Mouse (Mus musculus) stomach, embryonic 15.5 days (tissue): Measurements from ENCODE around the gene Styxl1. TPM values are rescaled to one million over a fixed set of nuclear protein-coding genes. Genes with fewer than 3 reads are reported as not detected.

Experiments
- ATAC-seq: fragments of 200-750 bp; cut with Nextera tagmentation; 2 replicates; pipeline ENCODE4 v1.8.0; 2017; ENCODE audit warnings: low read depth, moderate number of reproducible peaks, moderate TSS enrichment; ENCODE audit not compliant: insufficient read depth, low FRiP score
- H3K27ac ChIP-seq: fragments of 300-500 bp; sonication (generic); 2 replicates; pipeline ENCODE4 v1.5.1; 2015; ENCODE audit warnings: mild to moderate bottlenecking, inconsistent platforms
- H3K27me3 ChIP-seq: fragments of 300-500 bp; sonication (generic); replicated peaks from 2 replicates; pipeline ENCODE4 v1.6.1; 2015; ENCODE audit warnings: inconsistent platforms
- H3K36me3 ChIP-seq: fragments of 300-500 bp; sonication (generic); 2 replicates; pipeline ENCODE4 v1.6.1; 2015; ENCODE audit warnings: inconsistent platforms
- H3K4me1 ChIP-seq: fragments of 300-500 bp; sonication (generic); 2 replicates; pipeline ENCODE4 v1.6.1; 2015; ENCODE audit warnings: inconsistent platforms
- H3K4me2 ChIP-seq: fragments of 300-500 bp; sonication (generic); 2 replicates; pipeline ENCODE4 v1.6.1; 2015; ENCODE audit warnings: mild to moderate bottlenecking, inconsistent platforms
- H3K4me3 ChIP-seq: fragments of 300-500 bp; sonication (generic); replicated peaks from 2 replicates; pipeline ENCODE4 v1.5.1; 2015; ENCODE audit warnings: inconsistent platforms
- H3K9ac ChIP-seq: fragments of 300-500 bp; sonication (generic); 2 replicates; pipeline ENCODE4 v1.6.1; 2015; ENCODE audit warnings: inconsistent platforms
- H3K9me3 ChIP-seq: fragments of 300-500 bp; sonication (generic); 2 replicates; pipeline ENCODE4 v1.6.1; 2016; ENCODE audit warnings: inconsistent platforms
- WGBS: fragments of 180-500 bp; shearing (Covaris S2); methylation state at CpG from one replicate; pipeline ENCODE4 v1.1.7; 2015; 5-methylcytosine and 5-hydroxymethylcytosine counted together
- polyA plus RNA-seq: library from polyadenylated mRNA; unstranded; fragments of >200 nt; fragmentation: Nextera tagmentation; extraction: Ambion mirVana; gene quantifications from 2 replicates; pipeline ENCODE4 v1.2.1, GENCODE M21; 2015

The Styxl1 gene
- polyA plus RNA-seq, 1 experiment from 2014 or later = 0.36 TPM

DNA sequence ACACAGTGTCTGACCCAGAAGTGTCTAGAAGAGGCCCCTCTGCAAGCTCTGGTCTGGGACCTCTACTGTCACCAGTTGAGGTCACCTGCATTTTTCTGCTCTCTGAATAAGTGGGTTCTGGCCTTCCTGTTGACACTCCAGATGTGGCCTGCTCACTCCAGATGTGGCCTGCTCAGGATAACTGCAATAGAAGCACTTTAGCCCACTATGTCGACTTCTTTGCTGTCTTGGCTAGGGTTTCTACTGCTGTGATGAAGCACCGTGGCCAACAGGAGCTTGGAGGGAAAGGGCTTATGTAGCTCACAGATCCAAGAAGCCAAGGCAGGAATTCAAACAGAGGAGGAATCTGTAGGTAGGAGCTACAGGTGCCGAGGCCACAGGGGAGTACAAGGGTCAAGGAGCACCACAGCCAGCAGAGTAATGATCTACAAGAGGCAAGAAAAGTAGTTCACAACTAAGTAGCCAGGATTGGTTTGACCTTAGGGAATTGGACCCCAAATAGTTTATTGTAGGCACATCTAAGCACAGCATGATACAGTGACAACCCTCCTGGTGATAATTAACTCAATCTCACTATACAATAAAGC is 54.9 kb downstream of the Styxl1 start:
- H3K9ac ChIP-seq = no peak overlapping the region
- no peak for ATAC-seq
- peaks cover 34% of the 10 kb centered on the region for H3K4me1 ChIP-seq
- 64% methylated on average over 3 of the region's 3 CpGs for WGBS
- no peak overlapping the region for H3K27ac ChIP-seq
- H3K9me3 ChIP-seq = no peaks in the 10 kb centered on the region
- no peaks in the 10 kb centered on the region for H3K27me3 ChIP-seq
- H3K4me3 ChIP-seq = no peak overlapping the region
- H3K4me2 ChIP-seq = no peak overlapping the region
- H3K36me3 ChIP-seq = 0 out of 2 replicates have a peak, but pooled peaks cover 2% of the 10 kb centered on the region

DNA sequence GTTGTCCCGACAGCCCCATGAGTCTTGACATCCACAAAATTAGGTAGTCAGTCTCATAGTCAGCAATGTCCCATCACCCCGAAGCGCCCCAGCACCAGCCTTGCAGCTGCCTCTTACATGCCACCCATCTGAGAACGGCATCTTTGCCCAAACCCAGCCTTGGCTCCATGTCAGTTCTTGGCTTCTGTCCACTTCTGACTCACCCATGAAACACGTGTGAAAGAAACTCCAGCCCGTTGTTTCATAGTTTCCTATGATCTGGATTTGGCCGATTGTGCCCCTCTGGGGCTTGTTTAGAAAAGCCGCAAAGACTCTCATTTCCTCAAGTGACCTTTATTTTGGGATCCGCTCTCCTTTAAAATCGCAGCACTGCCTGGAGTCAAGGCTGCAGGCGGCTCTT is 56.1 kb downstream of the Styxl1 start:
- Histone ChIP-seq H3K27me3 (no peaks in the 10 kb centered on the region), H3K9ac (no peak overlapping the region), H3K27ac (no peak overlapping the region), H3K36me3 (peaks cover 6% of the 10 kb centered on the region; the same call in 1 of the 2 replicates), H3K4me1 (peaks cover 32% of the 10 kb centered on the region), H3K4me3 (no peak overlapping the region), H3K9me3 (no peaks in the 10 kb centered on the region), H3K4me2 (no peak overlapping the region)
- ATAC-seq = no peak
- WGBS = 72% methylated on average over 11 of the region's 11 CpGs

DNA sequence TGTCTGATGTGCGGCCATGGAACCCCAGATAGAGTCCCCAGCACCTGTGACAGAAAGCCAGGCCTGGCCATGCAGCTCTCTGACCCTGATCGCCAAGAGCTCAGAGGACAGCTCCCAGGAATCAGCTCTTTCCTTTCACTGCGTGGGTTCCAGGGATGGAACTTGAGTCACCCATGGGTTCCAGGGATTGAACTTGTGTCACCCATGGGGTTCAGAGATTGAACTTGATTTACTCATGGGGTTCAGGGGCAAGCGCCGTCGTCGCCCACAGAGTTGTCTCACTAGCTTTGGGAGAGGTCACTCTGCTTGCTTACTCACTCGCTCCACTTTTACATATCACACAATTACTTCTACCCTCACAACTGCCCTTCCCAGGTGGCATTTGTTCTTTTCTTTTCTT is 57.1 kb downstream of the Styxl1 start:
- no peak overlapping the region for H3K27ac ChIP-seq
- H3K9ac ChIP-seq = no peak overlapping the region
- WGBS = 88% methylated on average over 8 of the region's 8 CpGs
- H3K27me3 ChIP-seq = no peaks in the 10 kb centered on the region
- H3K9me3 ChIP-seq = no peaks in the 10 kb centered on the region
- peaks cover 9% of the 10 kb centered on the region; the same call in 1 of the 2 replicates for H3K36me3 ChIP-seq
- H3K4me3 ChIP-seq = no peak overlapping the region
- peaks cover 22% of the 10 kb centered on the region for H3K4me1 ChIP-seq
- H3K4me2 ChIP-seq = no peak overlapping the region
- ATAC-seq = no peak

DNA sequence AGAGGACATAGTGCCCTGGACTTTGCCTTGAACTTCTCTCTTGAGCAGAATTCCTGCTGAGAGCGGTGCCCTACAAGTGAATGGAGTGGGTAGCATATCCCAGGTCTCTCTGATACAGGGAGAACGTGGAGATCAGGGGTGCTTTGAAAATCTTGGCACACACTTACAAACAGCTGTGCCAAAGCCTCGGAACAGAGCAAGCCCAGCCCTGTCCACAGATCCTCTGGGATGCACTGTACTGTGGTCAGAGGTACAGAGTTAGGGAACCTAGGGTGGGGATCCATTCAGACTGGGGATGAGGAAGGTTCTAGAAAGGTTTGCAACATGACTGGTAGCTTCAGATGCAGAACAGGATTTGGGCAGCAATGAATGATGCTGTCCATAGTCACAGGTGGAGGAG is 58.1 kb downstream of the Styxl1 start:
- H3K4me2 ChIP-seq = no peak overlapping the region
- H3K36me3 ChIP-seq = peaks cover 14% of the 10 kb centered on the region; the same call in 1 of the 2 replicates
- no peak for ATAC-seq
- no peak overlapping the region for H3K9ac ChIP-seq
- no peaks in the 10 kb centered on the region for H3K9me3 ChIP-seq
- peaks cover 12% of the 10 kb centered on the region for H3K4me1 ChIP-seq
- H3K27ac ChIP-seq = no peak overlapping the region
- no peak overlapping the region for H3K4me3 ChIP-seq
- no peaks in the 10 kb centered on the region for H3K27me3 ChIP-seq
- WGBS = 69% methylated on average over 3 of the region's 3 CpGs

DNA sequence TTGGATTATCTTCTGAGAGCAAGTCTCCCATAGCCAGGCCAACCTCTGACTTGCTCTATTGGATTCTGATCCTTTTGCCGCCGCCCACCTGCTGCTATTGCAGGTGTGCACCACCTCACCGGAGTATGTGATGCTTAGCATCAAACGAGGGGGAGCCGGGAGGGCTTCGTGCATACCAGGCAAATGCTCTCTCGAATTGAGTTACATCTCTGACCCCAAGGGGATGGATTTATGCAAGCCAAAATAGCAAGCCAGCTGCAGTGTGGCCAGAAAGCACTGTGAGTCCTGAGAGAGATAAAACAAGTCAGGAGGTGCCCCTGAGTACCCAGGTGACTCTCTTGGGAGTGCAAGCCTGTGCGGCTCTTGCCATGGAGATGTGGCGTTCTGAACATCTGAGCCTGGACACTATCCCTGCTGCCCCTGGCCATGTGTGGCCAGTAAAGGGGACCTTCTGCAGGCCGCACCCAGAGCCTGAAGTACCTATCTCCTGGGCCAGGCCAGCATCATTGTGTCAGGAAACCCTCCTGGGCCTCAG is 58.5 kb downstream of the Styxl1 start:
- Histone ChIP-seq H3K9ac (no peak overlapping the region), H3K4me3 (no peak overlapping the region), H3K27ac (no peak overlapping the region), H3K36me3 (peaks cover 14% of the 10 kb centered on the region; the same call in 1 of the 2 replicates), H3K9me3 (no peaks in the 10 kb centered on the region), H3K4me2 (no peak overlapping the region), H3K4me1 (peaks cover 8% of the 10 kb centered on the region), H3K27me3 (no peaks in the 10 kb centered on the region)
- no peak for ATAC-seq
- 82% methylated on average over 10 of the region's 10 CpGs for WGBS

DNA sequence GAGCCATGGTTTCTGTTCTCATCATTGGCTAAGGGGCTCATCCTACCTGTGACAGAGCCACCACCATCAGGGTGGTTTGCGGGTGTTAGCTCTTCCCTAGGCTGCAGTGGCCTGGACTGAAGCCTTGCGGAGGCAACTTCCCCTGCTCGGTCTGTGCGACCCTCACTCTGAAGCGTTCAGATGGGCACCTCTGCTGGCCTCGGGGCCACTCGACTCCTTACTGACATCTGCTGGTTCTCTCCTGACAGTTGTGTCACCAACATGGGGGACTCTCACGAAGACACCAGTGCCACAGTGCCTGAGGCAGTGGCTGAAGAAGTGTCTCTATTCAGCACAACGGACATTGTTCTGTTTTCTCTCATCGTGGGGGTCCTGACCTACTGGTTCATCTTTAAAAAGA is 62.6 kb downstream of the Styxl1 start:
- Histone ChIP-seq H3K4me1 (peaks cover 12% of the 10 kb centered on the region), H3K4me2 (no peak overlapping the region), H3K9ac (no peak overlapping the region), H3K36me3 (peaks cover 12% of the 10 kb centered on the region; the same call in 1 of the 2 replicates), H3K4me3 (no peak overlapping the region), H3K27me3 (no peaks in the 10 kb centered on the region), H3K9me3 (no peaks in the 10 kb centered on the region), H3K27ac (no peak overlapping the region)
- no peak for ATAC-seq
- WGBS = 55% methylated on average over 10 of the region's 10 CpGs

DNA sequence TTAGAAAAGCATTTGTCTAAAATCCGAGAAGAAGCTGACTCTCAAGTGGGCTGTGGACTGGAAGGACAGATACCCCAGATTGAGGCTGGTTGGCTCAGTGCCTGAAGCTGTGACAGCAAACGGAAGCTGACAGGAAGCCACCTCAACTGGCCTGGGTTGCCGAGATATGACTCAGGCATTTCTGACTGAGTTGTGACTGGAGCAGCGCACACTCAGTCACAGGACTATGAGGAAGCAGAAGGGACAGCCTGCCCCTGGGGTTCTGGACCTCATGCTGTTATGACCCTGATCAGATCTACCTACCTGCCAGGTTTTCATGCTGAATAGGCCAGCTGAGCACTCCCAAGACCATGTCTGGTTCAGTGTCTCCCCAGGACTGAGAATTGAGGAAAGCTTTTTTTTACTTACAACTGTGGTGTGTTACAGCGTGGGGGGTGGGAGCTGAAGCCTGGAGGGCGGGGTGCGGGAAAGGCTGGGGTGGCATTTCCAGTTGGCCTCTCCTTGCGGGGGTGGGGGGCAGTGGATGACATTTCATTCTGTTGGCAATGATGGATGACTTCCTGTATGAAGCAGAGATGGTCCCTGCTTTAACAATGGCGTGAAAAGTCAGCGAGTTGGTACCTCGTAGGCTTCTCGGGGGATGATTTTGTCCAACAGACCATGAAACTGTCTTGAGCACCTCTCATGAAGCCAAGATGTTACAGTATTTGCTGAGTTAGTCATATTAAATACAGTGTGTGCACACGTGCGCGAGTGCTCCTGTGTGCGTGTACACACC is 64.6 kb downstream of the Styxl1 start:
- ATAC-seq = peak; percentile 57; the same call in 1 of the 2 replicates

DNA sequence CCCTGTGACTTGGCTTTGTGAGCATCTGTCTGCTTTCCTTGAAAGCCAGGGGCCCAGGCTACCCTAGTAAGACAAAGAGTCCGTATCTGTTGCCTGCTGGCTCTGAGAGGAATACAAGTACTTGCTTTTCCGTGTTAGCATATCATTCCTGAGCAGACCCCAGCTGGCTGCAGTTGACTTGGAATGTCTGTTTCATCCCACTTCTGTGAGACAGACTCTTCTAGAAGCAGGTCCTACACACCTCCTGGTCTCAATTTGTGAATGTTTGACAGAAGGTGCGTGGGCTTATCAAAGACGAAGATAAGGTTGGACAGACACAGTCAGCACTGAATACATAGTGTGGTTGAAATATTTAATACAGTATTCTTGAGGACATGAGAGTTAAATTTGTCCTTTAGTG is 65.4 kb downstream of the Styxl1 start:
- no peaks in the 10 kb centered on the region for H3K27me3 ChIP-seq
- H3K27ac ChIP-seq = peak overlapping the region; percentile 13; the same call in 1 of the 2 replicates
- no peak overlapping the region for H3K4me3 ChIP-seq
- WGBS = 59% methylated on average over 4 of the region's 4 CpGs
- no peak for ATAC-seq
- peaks cover 12% of the 10 kb centered on the region; the same call in 1 of the 2 replicates for H3K36me3 ChIP-seq
- H3K4me1 ChIP-seq = peaks cover 12% of the 10 kb centered on the region
- no peak overlapping the region for H3K4me2 ChIP-seq
- no peaks in the 10 kb centered on the region for H3K9me3 ChIP-seq
- no peak overlapping the region for H3K9ac ChIP-seq

More for the DNA sequence above, 64.6 kb downstream of the Styxl1 start:
- 45% methylated on average over 16 of the region's 16 CpGs for WGBS
- peaks cover 12% of the 10 kb centered on the region; the same call in 1 of the 2 replicates for H3K36me3 ChIP-seq
- no peak overlapping the region for H3K4me3 ChIP-seq
- H3K27me3 ChIP-seq = no peaks in the 10 kb centered on the region
- H3K4me1 ChIP-seq = peaks cover 12% of the 10 kb centered on the region
- H3K9me3 ChIP-seq = no peaks in the 10 kb centered on the region
- peak overlapping the region; percentile 53; the same call in 1 of the 2 replicates for H3K27ac ChIP-seq
- H3K4me2 ChIP-seq = no peak overlapping the region; the same call in 1 of the 2 replicates
- H3K9ac ChIP-seq = no peak overlapping the region

DNA sequence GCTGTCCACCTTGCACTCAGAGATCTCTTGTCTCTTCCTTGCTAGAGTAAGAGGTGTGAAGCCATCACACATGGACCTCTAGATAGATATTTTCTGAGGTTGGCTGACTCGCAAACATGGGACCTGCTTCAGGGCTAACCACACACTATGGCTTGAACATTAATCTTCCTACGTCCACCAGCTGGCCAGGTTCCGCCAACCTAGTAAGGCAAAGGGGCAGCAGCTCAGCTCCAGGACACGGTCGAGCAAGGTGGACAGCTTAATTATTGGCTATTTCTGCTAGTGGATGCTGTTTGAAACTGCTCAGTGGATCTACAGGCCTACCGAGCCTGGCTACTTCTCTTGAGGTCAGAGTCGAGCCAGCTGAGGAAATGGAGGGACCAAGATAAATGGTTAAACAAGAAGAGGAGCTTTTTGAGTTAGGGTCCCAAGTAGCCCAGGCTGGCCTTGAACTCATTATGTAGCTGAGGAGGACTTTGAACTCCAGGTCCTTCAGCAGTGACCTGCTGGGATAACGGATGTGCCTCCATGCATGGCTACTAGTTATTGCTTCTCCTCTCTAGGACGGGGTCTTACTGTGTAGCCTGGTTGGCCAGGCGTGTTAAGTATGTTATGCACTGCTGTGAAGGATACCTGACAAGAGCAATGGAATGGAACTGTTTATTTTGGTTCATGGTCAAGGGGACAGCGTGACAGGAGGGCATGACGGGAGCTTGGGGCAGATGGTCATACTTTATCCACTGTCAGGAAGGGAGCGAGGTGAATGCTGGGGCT is 66.4 kb downstream of the Styxl1 start:
- Histone ChIP-seq H3K4me2 (no peak overlapping the region), H3K27me3 (no peaks in the 10 kb centered on the region), H3K36me3 (peaks cover 5% of the 10 kb centered on the region; the same call in 1 of the 2 replicates), H3K27ac (no peak overlapping the region), H3K4me1 (peaks cover 12% of the 10 kb centered on the region), H3K9ac (no peak overlapping the region), H3K9me3 (no peaks in the 10 kb centered on the region), H3K4me3 (no peak overlapping the region)
- WGBS = 81% methylated on average over 13 of the region's 13 CpGs
- no peak for ATAC-seq

DNA sequence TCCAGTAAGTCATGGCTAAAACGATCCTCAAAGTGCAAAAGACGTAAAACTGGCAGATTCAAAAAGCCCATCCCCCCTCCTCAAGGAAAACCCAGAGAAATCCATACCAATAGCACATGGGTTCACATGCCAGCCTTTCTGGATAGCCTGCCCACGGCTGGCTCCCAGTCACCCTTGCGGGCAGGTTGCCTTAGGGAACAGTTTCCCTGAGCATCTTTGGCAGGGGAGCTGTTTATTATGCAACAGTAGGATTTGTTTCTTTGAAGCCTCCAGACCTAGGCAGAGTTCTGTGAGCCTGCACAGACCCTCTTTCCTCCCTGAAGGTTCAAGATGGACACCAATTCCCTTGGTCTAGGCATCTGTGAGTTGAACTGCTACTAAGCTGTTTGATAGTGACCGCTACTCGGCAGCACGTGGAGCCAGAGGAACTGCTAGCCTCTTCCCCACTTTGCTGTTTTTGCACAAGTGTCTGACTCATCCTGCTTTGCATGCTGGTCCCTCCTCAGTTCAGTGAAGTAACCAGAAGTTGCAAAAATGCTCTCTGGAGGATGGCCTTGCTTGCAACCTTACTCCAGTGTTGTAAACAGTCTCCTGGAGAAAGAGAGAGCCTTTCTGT is 67.5 kb downstream of the Styxl1 start:
- no peak for ATAC-seq
- WGBS = 80% methylated on average over 7 of the region's 7 CpGs
- Histone ChIP-seq H3K4me2 (no peak overlapping the region), H3K27ac (no peak overlapping the region), H3K36me3 (peaks cover 2% of the 10 kb centered on the region; the same call in 1 of the 2 replicates), H3K4me1 (peaks cover 12% of the 10 kb centered on the region), H3K4me3 (no peak overlapping the region), H3K9ac (no peak overlapping the region), H3K27me3 (no peaks in the 10 kb centered on the region), H3K9me3 (no peaks in the 10 kb centered on the region)

DNA sequence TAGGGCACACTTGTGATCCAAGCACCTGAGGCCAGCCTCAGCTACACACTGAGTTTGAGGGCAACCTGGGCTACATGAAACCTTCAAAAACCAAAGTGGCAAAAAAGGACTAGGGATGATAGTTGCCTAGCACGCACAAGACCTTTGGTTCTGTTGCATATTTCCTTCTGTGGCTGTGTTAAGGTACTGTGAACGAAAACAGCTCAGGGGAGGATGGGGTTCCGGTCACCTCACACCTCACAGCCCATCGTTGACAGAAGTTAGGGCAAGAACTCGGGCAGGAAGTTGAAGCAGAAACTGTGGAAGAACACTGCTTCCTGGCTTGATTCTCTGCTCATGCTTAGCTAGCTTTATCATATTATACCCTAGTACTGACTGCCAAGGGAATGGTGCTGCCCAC is 68.5 kb downstream of the Styxl1 start:
- Histone ChIP-seq H3K4me2 (no peak overlapping the region), H3K4me3 (no peak overlapping the region), H3K4me1 (peaks cover 12% of the 10 kb centered on the region), H3K9ac (no peak overlapping the region), H3K27ac (no peak overlapping the region), H3K36me3 (no peaks in the 10 kb centered on the region; the same call in 1 of the 2 replicates), H3K9me3 (no peaks in the 10 kb centered on the region), H3K27me3 (no peaks in the 10 kb centered on the region)
- ATAC-seq = no peak
- 95% methylated on average over 5 of the region's 5 CpGs for WGBS
